Mouse (Mus musculus): ENCODE measurements around the gene Trp53rkb.
"Not testable (repeated sequence)": the region's sequence is repeated elsewhere in the genome, so short reads cannot be mapped to it uniquely, and the experiment has no call there.

The Trp53rkb gene

GRCm38 (mm10) chr2:166792355-166792754 lies at the start of gene Trp53rkb:
TSS of gene Trp53rkb (plus strand) at chr2:166792531.
- no peak for ATAC-seq (ENCODE audit: insufficient number of reproducible peaks, low FRiP score, low TSS enrichment)

- ATAC-seq (ENCODE audit: insufficient number of reproducible peaks, low FRiP score, low TSS enrichment), result no peak
Observed at GRCm38 (mm10) chr2:166743504-166743903, 48.8 kb upstream of the Trp53rkb start.

DNA sequence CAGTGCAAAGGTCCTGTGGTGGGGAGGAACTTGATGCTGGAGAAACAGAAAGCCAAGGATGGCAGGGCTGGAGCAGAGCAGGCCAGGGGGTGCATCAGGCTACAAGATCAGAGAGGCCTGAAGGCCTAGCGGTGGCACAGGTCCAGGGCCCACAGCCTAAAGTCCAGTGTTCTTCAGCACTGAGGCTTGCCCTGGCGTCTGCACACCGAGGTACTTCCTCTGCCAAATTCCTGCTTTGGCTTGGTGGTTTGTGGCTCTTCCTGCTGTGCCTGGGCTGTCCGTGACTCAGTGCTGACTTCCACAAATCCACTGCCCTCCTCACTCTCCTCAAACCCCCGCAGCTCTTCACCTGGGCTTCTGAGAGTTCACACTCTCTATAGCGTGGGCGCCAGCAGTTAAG lies 47.9 kb upstream of the Trp53rkb start:
- no peak for ATAC-seq (ENCODE audit: insufficient number of reproducible peaks, low FRiP score, low TSS enrichment)

GRCm38 (mm10) chr2:166745849-166746248 lies 46.5 kb upstream of the Trp53rkb start:
- ATAC-seq (ENCODE audit: insufficient number of reproducible peaks, low FRiP score, low TSS enrichment), result no peak

GRCm38 (mm10) chr2:166746261-166746913 lies 45.9 kb upstream of the Trp53rkb start:
- ATAC-seq (ENCODE audit: insufficient number of reproducible peaks, low FRiP score, low TSS enrichment), result not testable (repeated sequence)

- ATAC-seq (ENCODE audit: insufficient number of reproducible peaks, low FRiP score, low TSS enrichment), result no peak
Observed at GRCm38 (mm10) chr2:166750620-166751191, 41.6 kb upstream of the Trp53rkb start.

DNA sequence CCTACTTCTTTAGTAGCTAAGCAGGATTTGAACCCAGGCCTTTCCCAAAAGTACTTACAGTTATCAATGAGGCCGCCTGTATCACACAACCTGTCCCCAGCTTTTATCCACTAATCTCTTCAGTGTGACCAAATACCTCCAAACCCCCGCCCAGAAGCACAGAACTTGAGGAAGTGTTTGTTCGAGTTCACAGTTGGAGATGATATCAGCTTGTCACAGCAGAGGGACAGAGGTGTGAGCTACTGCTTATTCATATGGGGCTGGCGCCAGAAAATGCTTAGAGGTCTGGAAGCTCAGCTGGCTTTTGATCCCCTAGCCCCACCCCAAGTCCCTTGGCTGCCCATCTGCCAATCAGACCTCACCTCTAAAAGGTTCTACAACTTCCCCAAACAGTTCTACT lies 38.1 kb upstream of the Trp53rkb start:
- no peak for ATAC-seq (ENCODE audit: insufficient number of reproducible peaks, low FRiP score, low TSS enrichment)

GRCm38 (mm10) chr2:166754760-166755159 lies 37.6 kb upstream of the Trp53rkb start:
- ATAC-seq (ENCODE audit: insufficient number of reproducible peaks, low FRiP score, low TSS enrichment), result no peak

GRCm38 (mm10) chr2:166757969-166758368 lies 34.4 kb upstream of the Trp53rkb start:
- no peak for ATAC-seq (ENCODE audit: insufficient number of reproducible peaks, low FRiP score, low TSS enrichment)

DNA sequence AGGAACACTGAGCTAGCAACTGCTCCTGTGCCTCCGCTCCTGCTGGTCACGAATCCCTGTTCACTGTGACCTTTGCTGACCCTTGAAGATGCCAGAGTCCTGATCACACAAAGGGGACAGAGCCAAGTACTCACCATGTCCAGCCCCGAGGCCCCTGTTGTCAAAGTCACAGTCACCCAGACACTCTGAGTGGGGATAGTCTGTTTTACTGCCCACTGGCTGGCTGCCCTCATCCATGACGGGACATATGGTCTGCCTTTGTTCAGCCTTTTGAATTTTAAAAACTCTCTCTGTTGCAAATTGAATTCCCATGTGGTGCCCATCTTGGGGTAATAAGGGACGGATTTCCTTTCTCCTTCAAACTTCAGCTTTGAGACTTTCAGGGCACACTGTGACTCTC lies 28.3 kb upstream of the Trp53rkb start:
- no peak for ATAC-seq (ENCODE audit: insufficient number of reproducible peaks, low FRiP score, low TSS enrichment)

DNA sequence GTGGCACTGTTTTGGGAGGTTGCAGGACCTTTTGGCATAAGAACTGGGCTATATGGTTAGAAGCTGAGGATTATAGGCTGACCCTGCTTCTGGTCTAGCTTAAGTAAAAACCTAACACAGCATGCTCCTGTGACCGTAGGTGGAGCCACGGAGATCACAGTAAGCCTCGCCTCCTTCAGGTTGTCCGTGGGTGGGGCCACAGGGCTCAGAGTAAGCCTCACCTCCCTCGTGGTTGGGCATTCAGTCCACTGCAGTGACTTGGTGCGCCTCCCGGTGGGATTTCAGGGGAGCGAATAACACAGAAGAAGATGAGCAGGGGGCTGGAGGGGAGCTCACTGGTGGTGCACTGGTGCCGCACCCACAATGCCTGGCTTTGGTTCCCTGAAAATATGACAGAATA lies 24.7 kb upstream of the Trp53rkb start:
- ATAC-seq (ENCODE audit: insufficient number of reproducible peaks, low FRiP score, low TSS enrichment), result no peak

- ATAC-seq (ENCODE audit: insufficient number of reproducible peaks, low FRiP score, low TSS enrichment), result no peak
Observed at GRCm38 (mm10) chr2:166771396-166771795, 20.9 kb upstream of the Trp53rkb start.

DNA sequence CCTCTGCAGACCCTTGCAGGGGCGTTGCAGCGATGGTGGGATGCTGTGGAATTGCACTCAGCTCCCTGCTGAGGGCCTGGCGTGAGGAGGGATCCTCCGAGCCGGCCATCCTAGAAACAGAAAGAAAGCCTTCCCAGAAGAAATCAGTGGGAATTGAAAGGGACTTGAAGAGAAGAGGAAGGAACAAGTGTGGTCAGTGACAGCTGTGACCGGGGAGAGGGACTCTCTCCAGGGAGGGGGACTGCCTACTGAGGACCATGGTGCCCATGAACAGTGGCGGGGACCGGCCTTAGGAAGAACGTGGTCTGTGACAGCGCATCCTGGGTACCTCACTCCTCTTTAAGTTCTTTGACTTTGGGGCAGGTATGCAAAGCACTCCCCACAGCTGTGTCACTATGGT lies 18.7 kb upstream of the Trp53rkb start:
- ATAC-seq (ENCODE audit: insufficient number of reproducible peaks, low FRiP score, low TSS enrichment), result no peak

DNA sequence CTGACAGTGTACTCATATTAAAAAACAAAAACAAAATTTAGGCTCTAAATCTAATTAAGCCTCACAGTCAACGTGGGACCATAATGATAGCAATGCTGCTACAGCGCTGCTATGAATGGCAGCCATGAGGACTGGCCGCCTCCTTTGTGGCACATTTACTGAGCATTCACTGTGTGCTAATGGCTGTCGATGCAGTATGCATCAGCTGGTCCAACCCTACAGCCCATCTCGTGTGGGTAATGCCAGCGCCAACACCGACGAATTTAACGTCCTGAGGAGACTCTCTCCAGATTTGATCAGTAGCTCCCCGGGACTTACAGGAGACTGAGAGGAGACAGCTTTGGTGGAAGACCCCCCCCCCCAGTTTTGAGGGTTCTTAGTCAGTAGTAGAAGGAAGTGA lies 18.1 kb upstream of the Trp53rkb start:
- no peak for ATAC-seq (ENCODE audit: insufficient number of reproducible peaks, low FRiP score, low TSS enrichment)

DNA sequence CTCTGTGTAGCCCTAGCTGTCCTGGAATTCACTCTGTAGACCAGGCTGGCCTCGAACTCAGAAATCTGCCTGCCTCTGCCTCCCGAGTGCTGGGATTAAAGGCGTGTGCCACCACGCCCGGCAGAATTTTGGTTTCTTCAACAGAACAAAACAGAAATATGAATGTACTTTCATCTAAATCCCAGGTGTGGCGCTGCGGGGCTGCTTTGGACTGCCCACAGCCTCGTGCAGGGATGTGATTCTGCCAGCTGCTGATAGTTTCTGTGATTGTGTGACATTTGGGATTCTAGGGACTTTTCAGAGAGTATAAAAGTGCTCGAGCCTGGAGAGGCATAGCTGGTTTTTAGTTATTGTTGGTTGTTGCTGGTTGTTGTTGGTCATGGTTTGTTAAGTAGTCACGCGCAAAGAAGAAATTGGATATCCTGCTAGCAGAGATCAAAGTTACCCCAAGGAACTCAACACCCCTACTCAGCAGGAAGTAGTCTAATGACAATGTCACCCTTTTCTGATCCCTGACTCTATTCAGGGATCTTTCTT lies 16.9 kb upstream of the Trp53rkb start:
- no peak for ATAC-seq (ENCODE audit: insufficient number of reproducible peaks, low FRiP score, low TSS enrichment)

GRCm38 (mm10) chr2:166776272-166776671 lies 16.1 kb upstream of the Trp53rkb start:
- ATAC-seq (ENCODE audit: insufficient number of reproducible peaks, low FRiP score, low TSS enrichment), result no peak

DNA sequence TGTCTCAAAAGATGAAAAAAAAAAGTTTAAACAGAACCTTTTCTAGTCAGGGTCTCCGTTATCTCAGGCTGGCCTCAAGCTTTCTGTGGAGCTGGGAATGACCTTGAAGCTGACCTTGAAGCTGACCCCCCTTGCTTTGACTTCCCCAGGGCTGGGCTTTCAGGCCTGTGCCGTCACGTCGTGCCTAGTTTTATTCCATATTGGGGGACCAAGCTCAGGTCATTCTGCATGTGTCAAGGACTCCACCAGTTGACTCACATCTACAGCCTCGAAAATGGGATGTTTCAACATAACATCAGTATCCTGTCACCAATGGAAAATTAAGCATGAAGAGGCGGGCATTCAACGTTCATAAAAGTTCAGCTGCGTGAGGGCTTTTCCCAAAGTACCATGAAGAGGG lies 12.4 kb upstream of the Trp53rkb start:
- ATAC-seq (ENCODE audit: insufficient number of reproducible peaks, low FRiP score, low TSS enrichment), result no peak

GRCm38 (mm10) chr2:166780980-166781578 lies 11.3 kb upstream of the Trp53rkb start:
- peak; percentile 36; the same call in 1 of the 2 replicates for ATAC-seq (ENCODE audit: insufficient number of reproducible peaks, low FRiP score, low TSS enrichment)

DNA sequence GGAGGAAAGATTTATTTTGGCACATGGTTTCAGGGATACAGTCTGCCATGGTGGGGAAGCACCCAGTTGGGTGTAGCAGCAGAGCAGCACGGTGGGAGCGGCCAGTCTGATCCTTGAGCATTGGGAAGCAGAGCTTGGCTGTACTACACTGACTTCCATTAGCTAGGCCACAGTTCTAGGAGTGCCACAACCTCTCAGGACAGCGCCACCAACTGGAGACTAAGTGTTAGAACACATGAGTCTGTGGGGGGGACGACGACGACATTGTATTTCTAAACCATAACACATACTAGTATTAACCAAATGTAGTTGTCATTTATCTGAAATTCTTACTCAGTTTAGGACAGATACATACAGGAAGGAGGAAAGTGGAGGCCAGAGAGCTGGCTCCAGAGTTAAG lies 8.0 kb upstream of the Trp53rkb start:
- ATAC-seq (ENCODE audit: insufficient number of reproducible peaks, low FRiP score, low TSS enrichment), result no peak

- peak; percentile 96 for ATAC-seq (ENCODE audit: insufficient number of reproducible peaks, low FRiP score, low TSS enrichment)
Observed at GRCm38 (mm10) chr2:166786353-166787004, 5.9 kb upstream of the Trp53rkb start.

DNA sequence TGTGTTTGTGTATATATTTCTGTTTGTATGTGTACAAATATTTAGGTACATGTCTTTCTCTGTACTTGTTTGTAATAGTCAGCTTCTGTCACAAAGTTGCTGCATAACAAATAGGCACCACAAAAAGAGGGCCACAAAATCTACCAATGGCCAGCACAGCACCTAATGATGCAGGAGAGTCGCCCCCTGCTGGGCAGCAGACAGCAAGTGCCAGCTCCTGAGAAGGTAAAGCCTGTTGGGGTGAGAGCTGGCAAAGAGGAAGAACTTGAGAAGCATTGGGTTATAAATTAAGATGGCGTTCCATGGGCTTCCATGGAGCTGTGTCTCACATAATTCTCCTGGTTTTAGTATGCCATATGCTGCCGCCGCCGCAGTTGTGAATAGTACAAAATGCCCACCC lies 593 bp upstream of the Trp53rkb start:
- ATAC-seq (ENCODE audit: insufficient number of reproducible peaks, low FRiP score, low TSS enrichment), result no peak

Measured in cerebellum, adult (tissue).